Mouse (Mus musculus) brain, embryonic 18.5 days (tissue): ENCODE data around the gene Copa.

ENCODE experiments used
- DNase-seq: peaks from one replicate; pipeline ENCODE4 v3.0.0-alpha.2; 2012; ENCODE audit warnings: low read depth, low spot score

The Copa gene

DNA sequence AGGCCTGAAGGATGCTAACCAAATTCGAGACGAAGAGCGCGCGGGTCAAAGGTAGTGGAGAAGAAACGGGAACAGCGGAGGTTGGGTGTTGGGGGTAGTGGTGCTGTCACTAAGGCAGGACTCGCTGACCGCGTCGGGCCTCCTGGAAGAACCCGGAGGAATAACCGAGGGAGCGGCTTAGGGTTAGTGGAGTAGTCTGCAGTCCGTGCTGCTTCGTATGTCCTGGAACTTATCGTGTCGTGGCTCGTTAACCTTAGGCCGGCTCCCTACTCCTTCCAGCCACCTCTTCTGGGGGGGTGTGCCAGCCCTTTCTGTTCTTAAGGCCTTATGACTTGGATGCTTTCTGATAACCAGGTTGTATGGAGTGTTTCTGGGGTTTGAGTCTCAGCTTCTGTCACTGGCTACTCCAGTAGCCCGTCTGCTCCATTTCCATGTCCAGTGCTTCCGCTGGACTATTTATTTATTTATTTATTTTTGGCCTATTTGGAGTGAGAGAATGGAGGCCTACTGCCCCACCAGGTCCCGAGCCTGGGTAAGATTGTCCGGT lies 643 bp downstream of the Copa start:
- DNase-seq, result no peak

DNA sequence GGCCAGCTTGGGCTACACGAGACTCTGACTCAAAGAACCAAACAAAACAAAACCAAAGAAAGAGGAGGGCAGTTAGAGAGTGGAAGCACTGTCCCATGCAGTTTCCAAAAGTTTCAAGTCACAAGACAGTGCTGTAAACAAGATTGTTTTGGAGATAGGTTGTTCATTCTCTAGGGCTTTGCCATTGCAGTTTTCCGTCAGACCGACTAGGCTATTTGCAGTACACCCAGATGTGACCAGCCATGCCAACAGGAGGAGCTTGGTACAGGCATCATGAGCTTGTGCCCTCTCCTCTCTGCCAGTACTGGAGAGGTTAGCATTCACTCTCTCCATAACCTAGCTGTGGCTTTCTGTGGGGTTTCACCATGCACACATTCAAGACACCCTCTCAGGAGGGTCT lies 11.2 kb downstream of the Copa start:
- DNase-seq, result no peak

DNA sequence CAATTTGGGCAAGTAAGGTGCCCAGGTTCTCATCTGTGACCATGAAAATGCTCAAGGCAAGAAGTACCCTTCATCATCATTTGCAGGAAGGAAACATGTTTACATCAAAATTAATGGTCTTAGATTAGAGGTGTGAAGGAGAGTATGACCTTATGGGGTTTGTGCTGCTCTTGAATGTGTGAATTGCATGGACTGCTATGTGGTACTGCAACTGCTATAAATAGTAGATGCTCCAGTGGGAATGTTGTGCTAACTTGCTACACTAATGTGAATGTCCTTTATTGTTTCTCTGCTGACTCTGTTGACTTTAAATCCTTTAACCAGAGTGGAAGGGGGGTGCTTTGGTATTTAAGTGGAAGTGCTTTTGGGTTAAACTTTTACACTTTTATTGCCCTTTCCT lies 12.0 kb downstream of the Copa start:
- DNase-seq, result no peak

DNA sequence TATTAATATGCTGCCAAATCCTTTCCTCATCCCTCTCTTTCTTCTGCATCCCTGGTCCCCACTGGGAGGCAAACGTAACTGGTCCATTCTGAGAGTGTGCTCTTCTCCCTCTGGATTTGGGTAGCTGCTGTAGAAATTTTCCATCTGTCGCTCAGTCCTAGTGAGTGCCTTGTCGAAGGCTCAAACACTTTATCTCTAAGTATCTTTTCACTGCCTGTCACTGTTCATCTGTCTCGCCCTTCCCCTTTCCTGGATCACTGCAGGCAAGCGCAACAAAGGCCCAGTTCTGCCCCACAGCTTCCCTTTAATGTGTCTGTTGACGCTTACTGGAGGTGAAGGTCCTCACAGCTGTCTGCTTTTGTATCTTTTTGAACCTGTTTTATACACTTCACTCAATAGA lies 12.9 kb downstream of the Copa start:
- no peak for DNase-seq

DNA sequence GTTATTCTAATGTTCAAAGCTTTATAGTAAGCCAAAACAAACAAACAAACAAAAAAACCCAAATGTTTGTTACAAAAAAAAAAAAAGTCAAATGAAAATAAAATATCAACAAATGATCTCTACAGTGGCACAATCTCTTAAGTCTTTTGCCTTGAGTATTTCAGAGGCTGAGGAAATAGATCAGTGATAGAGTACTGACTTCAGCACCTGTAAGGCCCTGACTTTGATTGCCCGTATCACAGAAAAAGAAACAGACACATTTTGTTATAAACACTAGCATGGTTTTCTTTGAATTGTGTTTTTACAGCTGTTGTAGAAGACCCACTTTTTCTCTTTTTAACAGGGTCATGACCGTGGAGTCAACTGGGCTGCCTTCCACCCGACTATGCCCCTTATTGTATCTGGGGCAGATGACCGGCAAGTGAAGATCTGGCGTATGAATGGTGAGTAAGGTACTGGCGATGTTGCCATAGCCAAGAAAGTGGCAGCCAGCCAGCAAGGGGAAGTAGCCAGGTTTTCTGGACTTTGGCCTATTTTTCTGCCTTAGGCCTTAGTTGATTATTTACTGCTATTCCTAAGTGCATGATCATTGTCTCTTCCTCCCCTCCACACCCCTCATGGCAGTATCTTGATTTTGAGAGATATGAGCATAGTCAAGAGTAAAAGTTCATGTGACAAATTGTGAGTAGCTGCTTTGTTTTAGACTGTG lies 17.1 kb downstream of the Copa start:
- DNase-seq, result no peak

DNA sequence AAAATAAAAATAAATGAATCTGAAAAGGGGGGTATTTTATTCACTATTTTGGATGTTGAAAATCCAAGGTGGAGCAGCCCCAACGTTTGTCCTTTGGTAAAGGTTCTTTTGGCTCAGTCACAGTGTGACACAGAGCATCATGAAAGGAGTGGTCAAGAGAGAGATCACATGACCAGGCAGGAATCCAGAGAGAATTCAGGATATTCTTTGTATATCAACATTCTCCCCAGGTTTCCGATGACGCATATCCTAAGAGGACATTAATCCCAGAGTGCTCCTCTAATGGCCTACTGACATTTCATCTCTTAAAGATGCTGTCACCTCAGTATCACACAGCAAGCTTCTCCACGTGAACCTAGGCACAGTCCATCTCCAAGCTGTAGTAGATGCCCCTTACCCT lies 21.3 kb downstream of the Copa start:
- no peak for DNase-seq

DNA sequence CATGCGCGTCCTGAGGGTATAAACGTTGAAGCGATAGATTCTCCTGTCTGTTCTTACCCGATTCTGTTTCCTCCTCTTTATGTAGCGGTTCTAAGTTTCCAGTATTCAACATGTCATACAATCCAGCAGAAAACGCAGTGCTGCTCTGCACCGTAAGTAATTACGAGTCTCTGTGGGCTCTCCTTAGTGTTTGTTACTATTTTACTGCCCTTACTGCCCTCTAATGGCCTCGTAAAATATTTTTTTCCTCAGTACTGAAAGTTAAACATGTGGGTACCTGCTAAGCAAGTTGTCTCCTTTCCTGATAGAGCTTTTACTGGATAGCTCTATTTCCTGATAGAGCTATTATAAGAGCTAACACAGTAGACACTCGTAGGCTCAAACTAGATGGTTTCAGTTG lies 22.8 kb downstream of the Copa start:
- DNase-seq, result no peak

DNA sequence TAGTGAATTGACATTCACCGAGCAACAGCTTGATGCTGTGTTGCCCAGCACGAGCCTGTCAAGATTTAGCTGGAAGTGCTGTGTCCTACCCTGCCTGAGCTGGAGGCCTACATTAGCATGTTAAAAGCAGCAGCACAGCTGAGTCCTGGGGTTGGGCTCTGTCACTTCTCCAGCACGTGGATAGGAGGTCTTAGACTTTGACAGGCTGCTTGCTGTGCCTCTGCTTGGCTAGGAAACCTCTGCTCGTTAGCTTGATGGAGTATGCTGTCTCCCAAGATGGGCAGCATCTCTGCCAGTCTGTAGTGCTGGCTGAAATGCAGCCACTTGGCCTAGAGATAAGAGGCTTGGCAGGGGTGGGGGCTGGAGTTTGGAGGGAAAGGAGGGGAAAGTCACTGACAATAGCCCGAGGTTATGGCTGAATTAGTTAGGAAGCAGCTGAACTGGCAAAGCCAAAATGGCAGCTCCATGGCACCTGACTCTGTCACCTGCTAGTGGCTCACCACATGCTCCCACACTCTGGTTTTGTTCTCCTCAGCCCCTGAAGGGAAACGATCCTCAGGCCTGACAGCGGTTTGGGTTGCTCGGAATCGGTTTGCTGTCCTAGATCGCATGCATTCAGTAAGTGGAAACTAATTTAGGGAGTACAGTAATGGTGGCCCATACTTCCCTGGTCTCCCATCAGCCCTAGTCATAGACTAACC lies 25.6 kb downstream of the Copa start:
- DNase-seq, result no peak

DNA sequence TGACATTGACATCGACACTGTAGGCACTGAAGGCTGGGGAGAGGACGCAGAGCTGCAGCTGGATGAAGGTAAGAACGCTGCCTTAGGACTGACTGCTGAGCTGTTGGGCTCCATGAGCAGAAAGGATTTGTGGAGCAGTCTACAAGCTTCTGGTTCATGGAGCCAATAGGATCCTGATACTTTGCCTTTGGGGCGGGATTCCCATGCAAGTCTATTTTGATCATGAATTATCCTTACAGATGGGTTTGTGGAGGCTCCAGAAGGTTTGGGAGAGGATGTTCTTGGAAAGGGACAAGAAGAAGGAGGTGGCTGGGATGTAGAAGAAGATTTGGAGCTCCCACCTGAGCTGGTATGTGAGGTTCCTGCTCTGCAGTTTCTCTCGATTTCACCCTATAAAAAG lies 34.6 kb downstream of the Copa start:
- DNase-seq, result no peak

DNA sequence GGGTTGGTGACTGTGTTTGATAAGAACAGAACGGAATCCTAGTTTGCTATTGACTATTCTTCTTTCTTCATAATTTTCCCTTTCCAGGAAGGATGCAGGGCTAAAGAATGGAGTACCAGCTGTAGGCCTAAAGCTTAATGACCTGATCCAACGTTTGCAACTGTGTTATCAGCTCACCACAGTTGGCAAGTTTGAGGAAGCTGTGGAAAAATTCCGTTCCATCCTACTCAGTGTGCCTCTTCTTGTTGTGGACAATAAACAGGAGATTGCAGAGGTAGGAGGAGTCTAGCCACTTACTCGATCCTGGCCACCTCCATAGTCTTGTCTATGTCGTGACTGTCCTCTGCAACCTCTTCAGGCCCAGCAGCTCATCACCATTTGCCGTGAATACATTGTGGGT lies 36.8 kb downstream of the Copa start:
- DNase-seq, result no peak

DNA sequence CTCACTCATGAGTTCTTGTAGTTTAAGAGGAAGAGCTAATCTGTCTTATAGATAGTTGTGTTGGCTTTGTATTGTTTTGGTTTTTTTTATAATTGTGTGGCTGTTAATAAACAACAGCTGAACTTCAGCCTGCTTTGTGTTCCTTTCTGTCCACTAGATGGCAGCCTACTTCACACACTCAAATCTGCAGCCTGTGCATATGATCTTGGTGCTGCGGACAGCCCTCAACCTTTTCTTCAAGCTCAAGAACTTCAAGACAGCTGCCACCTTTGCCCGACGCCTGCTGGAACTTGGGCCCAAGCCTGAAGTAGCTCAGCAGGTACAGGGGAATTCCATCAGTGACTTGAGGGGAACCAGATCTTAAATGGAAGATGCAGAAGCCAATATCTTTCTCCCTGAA lies 37.4 kb downstream of the Copa start:
- no peak for DNase-seq

DNA sequence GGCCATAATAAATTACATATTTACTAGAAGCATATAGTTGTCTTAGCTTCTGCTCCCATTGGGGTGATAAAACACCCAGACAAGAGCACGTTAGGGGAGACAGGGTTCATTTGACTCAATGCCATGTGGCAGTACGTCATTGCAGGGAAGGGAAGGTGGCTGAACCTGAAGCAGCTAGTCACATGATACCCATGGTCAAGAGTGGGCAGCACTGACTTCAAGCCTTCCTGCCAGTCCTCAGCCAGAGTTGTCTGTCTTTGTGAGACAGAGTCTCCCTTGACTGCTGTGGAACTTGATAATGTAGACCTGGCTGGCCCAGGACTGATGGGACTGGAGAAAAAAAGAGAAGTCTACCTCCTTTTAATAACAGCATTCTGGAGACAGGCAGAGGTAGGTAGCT lies 40.3 kb downstream of the Copa start:
- no peak for DNase-seq

DNA sequence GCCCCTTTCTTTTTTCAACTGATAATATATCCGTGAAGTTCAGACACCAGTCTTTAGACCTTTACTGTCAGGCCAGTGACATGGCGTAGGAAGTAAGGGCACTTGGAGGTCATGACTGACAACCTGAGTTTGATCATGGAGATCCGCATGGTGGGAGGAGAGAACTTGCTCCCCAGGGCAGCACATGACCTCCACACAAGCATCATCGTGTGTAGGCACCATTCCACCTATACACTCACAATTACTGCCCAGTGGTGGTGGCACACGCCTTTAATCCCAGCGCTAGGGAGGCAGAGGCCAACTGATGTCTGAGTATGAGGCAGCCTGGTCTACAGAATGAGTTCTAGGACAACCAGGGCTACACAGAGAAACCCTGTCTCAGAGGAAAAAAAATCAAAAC lies 42.2 kb downstream of the Copa start:
- DNase-seq, result no peak

DNA sequence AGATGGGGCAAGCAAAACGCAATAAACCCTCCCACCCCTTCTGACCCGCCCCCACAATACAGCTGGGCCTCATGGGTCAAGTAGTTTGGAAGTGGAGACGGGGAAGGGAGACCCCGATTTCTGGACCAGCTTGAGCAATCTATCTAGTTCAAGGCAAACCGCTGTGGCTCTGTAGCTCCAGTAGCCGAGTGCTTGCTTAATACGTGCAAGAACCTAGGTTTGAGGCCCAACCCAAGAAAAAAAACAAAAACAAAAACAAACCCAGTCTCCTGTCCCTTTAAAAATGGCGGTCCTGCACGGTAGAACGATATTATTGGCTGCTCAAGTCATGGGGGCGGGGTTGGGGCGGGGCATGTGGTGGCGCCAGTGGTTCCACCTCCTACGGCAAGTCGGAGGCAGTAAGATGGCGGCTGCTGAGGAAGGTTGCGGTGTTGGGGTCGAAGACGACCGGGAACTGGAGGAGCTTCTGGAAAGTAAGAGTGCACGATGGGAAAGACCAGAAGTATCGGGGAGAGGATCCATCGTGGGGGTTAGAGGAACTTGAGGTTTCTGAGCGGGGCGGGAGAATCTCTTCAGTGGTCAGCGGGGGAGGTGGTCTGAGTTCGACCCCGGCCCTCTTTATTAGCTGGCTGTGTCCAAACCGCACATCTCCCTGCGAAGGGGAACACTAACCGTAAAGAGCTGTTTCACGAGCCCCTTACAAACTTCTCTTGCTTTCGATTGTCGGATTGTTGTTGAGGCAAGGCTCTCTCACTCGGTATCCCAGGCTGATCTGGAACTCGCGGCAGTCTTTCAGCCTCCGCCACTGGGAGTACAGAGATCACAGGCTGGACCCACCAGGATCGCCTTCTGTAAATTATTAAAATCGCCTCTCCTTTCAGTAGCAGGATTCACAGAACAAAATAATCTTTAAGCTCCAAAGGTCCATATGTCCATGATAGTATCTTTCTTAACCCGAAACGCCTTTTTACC lies 44.3 kb downstream of the Copa start, which contains the start of gene Pex19:
TSS of gene Pex19 (plus strand) at position 380 of the 972 bp plus-strand sequence.
- DNase-seq, result peak; percentile 87

DNA sequence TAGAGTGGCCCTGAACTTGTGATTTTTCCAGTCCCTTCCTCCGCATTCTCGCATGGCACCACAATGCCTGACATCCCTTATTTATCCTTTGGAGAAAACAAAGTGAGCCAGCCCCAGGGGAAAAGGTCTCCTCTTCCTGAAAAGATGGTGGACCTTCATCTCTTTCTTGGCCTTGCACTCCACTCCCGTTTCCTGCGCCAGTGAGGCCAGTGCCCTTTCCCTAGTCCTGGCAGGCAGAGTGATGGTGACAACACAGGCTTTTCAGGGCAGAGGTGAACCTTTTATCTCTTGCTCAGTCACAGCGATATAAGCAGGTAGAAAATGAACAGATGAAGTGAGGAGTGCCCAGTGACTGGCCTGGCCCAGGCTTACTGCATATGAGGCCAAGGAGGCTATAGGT lies 45.2 kb downstream of the Copa start:
- no peak for DNase-seq

DNA sequence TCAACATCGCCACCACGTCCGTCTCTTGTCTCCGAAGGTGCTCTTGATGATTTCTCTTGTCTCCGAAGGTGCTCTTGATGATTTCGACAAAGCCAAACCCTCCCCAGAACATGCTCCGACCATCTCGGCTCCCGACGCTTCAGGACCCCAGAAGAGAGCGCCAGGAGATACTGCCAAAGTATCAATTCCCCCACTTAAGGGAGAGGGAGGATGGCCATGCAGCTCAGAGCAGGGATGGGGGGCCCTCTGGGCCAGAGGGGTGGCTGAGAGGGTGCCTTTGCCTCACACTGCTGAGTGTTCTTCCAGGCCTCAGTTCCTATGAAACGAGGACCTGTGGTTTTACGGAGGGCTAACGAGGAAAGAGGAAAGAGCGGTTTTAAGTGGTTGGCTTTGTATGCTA lies 46.2 kb downstream of the Copa start:
- DNase-seq, result no peak

DNA sequence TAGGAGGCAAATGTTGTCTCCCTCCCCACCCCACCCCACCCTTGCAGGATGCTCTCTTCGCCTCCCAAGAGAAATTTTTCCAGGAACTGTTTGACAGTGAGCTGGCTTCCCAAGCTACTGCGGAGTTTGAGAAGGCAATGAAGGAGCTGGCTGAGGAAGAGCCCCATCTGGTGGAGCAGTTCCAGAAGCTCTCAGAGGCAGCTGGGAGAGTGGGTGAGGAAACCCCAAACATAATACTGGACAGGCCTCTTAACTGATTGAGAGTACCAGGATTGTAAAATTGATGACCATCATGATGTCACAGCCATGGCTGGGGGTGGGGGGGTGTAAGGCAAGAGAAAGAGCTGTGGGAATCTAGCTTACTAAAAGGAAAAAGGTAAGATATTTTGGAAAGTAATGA lies 46.8 kb downstream of the Copa start:
- DNase-seq, result no peak

DNA sequence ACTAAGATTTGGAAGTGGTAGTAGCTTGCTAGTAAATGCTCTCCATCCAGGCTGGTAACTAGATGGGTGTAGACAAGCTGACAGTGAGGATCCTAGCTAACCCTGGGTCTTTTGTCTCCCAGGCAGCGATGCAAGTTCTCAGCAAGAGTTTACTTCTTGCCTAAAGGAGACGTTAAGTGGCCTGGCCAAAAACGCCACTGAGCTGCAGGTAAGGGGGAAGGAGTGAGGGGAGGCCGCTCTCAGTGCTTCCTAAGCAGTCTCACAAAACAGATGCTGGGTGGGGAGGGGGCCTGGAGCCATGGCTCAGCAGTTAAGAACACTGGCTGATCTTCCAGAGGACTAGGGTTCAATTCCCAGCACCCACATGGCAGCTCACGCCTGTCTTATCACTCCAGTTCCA lies 47.5 kb downstream of the Copa start:
- no peak for DNase-seq

DNA sequence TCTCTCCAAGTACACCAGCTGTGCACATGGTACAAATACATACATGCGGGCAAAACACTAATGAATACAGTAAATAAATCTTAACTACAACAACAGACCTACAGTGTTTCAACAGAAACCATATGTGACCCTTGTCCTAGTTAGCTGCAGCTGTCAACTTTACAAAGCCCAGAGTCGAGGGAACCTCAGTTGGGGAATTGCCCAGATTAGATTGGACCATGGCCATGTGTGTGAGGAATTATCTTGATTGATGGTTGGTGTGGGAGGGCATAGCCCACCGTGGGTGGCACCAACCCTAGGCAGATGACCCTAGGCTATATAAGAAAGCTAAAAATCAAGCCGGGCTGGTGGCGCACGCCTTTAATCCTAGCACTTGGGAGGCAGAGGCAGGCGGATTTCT lies 50.0 kb downstream of the Copa start:
- DNase-seq, result no peak

DNA sequence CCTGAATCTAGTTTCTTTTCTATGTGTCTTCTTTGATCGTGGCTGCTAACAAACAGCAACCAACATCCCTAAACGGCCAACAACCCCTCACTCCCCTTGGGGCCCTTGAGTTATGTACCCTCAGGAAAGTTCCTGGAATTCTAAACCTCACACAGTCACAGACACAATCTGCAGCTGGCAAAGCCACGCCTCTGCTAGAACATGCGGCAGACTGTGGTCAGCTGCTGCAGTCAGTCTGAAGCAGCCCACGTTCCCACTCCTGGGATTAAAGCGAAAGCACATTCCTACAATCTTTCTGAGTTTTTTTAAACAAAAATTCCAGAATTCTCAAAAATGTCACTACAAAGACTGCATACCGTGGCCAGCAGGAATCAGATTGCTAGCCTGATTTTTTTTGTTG lies 51.2 kb downstream of the Copa start:
- DNase-seq, result no peak

DNA sequence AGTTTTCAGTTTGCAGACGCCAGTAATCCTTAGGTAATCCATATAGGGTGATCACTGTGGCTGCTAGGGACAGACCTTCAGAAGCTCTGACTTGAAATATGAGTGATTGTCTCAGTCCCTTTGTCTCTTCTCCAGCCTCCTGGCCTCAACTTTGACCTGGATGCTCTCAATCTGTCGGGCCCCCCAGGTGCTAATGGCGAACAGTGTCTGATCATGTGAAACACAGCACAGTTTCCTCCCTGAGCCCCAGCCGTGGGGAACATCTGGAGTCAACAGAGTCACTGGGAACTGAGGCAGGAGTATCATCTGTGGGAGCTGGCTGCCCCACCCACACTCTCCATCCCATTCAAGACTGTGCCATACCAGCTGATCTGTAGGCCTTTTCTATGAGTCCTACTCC lies 51.7 kb downstream of the Copa start:
- no peak for DNase-seq

DNA sequence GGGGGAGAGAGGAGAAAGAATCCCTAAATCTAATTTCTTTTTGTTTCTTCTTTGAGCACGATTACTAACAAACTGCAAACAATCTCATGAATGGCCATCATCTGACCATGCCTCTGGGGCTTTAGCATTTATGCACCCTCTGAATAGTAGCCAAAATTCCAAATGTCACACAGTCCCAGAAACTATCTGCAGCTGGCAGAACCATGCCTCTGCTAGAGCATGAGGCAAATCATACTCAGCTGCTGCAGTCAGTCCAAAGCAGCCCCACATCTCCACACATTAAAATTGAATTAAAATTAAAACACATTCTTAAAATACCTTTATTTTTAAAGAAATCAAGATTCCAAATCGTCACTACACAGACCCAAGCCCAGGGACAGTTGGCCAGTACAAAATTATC lies 57.8 kb downstream of the Copa start:
- no peak for DNase-seq
